Mouse (Mus musculus): ENCODE results near the gene 1700080E11Rik.

- no peak for TF ChIP-seq CTCF (IDR thresholded peaks at IDR 0.05 in 2 of 3, conservative IDR thresholded peaks at IDR 0.05 in 1 of 3; ENCODE audit: control insufficient read depth in 1 of 3, insufficient read depth in 1 of 3, low read depth in 2 of 3, low read length in 3 of 3, poor library complexity in 1 of 3, severe bottlenecking in 1 of 3)
- no peak for TF ChIP-seq RAD21 (IDR thresholded peaks at IDR 0.05; ENCODE audit: low read depth, low read length)
- no peak for TF ChIP-seq POLR2A (IDR thresholded peaks at IDR 0.05; ENCODE audit: control insufficient read depth in 1 of 2, insufficient read depth in 1 of 2, low read depth in 1 of 2, low read length in 2 of 2, poor library complexity in 1 of 2)
- TF ChIP-seq ZNF384 (IDR thresholded peaks at IDR 0.05; ENCODE audit: low read depth, low read length): no peak
- TF ChIP-seq ZKSCAN1 (IDR thresholded peaks at IDR 0.05; ENCODE audit: low read depth, low read length): no peak
- no peak for TF ChIP-seq EP300 (IDR thresholded peaks at IDR 0.05; ENCODE audit: low read depth in 1 of 2, low read length in 2 of 2)
- no peak for TF ChIP-seq JUND (IDR thresholded peaks at IDR 0.05; ENCODE audit: low read depth, low read length)
- TF ChIP-seq MYC (IDR thresholded peaks at IDR 0.05; ENCODE audit: low read depth, low read length): no peak
Measured at GRCm38 (mm10) chr9:105139204-105139603, 5.7 kb downstream of the 1700080E11Rik start.

All from MEL (cell line).